Mouse (Mus musculus) megakaryocyte, embryonic 14.5 days (primary cell): ENCODE measurements at regions not wholly inside any gene's neighbourhood (a gene's known extent, or its start where the extent isn't known, plus 50 kb on each side); places are given as distances from the start of the nearest gene placed in this dataset.
A peak's percentile ranks its signal among the peaks of the same experiment; 100 is the strongest.

Experiments used
- H3K27me3 ChIP-seq: replicated peaks from 2 replicates; pipeline ENCODE3; 2012; ENCODE audit warnings: inconsistent platforms
- H3K36me3 ChIP-seq: replicated peaks from 2 replicates; pipeline ENCODE3; 2012; ENCODE audit warnings: low read length, inconsistent platforms, mixed read lengths
- H3K4me1 ChIP-seq: 2 replicates; pipeline ENCODE4 v1.6.1; 2012; ENCODE audit warnings: inconsistent platforms
- H3K4me3 ChIP-seq: replicated peaks from 2 replicates; pipeline ENCODE3; 2012; ENCODE audit warnings: moderate library complexity, mild to moderate bottlenecking, inconsistent platforms
- H3K9me3 ChIP-seq: 2 replicates; pipeline ENCODE4 v1.6.1; 2012; ENCODE audit warnings: inconsistent platforms
- FLI1 ChIP-seq: IDR thresholded peaks from 2 replicates; pipeline ENCODE4 v1.6.1; 2012; ENCODE audit warnings: low read length, inconsistent platforms, mixed read lengths
- GATA1 ChIP-seq: IDR thresholded peaks from 3 replicates; pipeline ENCODE4 v1.6.1; 2012; ENCODE audit warnings: mixed read lengths, low read length, inconsistent platforms, borderline replicate concordance

GRCm38 (mm10) chr1:92341846-92342540, 131.7 kb downstream of the Ndufa10 start:
- Histone ChIP-seq H3K27me3 (peaks cover 16% of the 10 kb centered on the region), H3K4me3 (no peak overlapping the region), H3K4me1 (no peaks in the 10 kb centered on the region), H3K36me3 (no peaks in the 10 kb centered on the region), H3K9me3 (peaks cover 29% of the 10 kb centered on the region)
- no peak for TF ChIP-seq GATA1
- no peak for TF ChIP-seq FLI1

GRCm38 (mm10) chr1:92340644-92341043, 133.0 kb downstream of the Ndufa10 start:
- peaks cover 29% of the 10 kb centered on the region for H3K9me3 ChIP-seq
- TF ChIP-seq GATA1 (no peak), FLI1 (no peak)
- H3K4me3 ChIP-seq: no peak overlapping the region
- H3K4me1 ChIP-seq: no peaks in the 10 kb centered on the region
- no peaks in the 10 kb centered on the region for H3K36me3 ChIP-seq
- peaks cover 11% of the 10 kb centered on the region for H3K27me3 ChIP-seq

GRCm38 (mm10) chr1:92338589-92338988, 135.1 kb downstream of the Ndufa10 start:
- TF ChIP-seq FLI1 (no peak), GATA1 (no peak)
- H3K27me3 ChIP-seq: peaks cover 2% of the 10 kb centered on the region
- no peaks in the 10 kb centered on the region for H3K4me1 ChIP-seq
- no peaks in the 10 kb centered on the region for H3K36me3 ChIP-seq
- no peak overlapping the region for H3K4me3 ChIP-seq
- peaks cover 37% of the 10 kb centered on the region for H3K9me3 ChIP-seq

GRCm38 (mm10) chr1:92337450-92337849, 136.2 kb downstream of the Ndufa10 start:
- no peaks in the 10 kb centered on the region for H3K36me3 ChIP-seq
- H3K27me3 ChIP-seq: peaks cover 5% of the 10 kb centered on the region

GRCm38 (mm10) chr1:92332248-92332584, 136.7 kb upstream of the Hdac4 start:
- Histone ChIP-seq H3K36me3 (no peaks in the 10 kb centered on the region), H3K27me3 (peaks cover 10% of the 10 kb centered on the region), H3K9me3 (peaks cover 16% of the 10 kb centered on the region), H3K4me1 (no peaks in the 10 kb centered on the region), H3K4me3 (no peak overlapping the region)
- no peak for TF ChIP-seq FLI1
- TF ChIP-seq GATA1: no peak

More at GRCm38 (mm10) chr1:92337450-92337849, 136.2 kb downstream of the Ndufa10 start:
- TF ChIP-seq GATA1 (no peak), FLI1 (no peak)
- Histone ChIP-seq H3K4me1 (no peaks in the 10 kb centered on the region), H3K4me3 (no peak overlapping the region), H3K9me3 (peaks cover 42% of the 10 kb centered on the region)

- peaks cover 16% of the 10 kb centered on the region for H3K9me3 ChIP-seq
- peaks cover 10% of the 10 kb centered on the region for H3K27me3 ChIP-seq
- no peak overlapping the region for H3K4me3 ChIP-seq
- no peaks in the 10 kb centered on the region for H3K4me1 ChIP-seq
- H3K36me3 ChIP-seq: no peaks in the 10 kb centered on the region
- TF ChIP-seq FLI1 (no peak), GATA1 (no peak)
Measured at GRCm38 (mm10) chr1:92331559-92332247, 136.2 kb upstream of the Hdac4 start.

- Histone ChIP-seq H3K4me1 (no peaks in the 10 kb centered on the region), H3K27me3 (peaks cover 15% of the 10 kb centered on the region), H3K9me3 (peaks cover 16% of the 10 kb centered on the region), H3K36me3 (no peaks in the 10 kb centered on the region), H3K4me3 (peak overlapping the region; percentile 17)
- TF ChIP-seq FLI1 (no peak), GATA1 (no peak)
Measured at GRCm38 (mm10) chr1:92330181-92330580, 134.7 kb upstream of the Hdac4 start.

GRCm38 (mm10) chr1:92329491-92329890, 134.0 kb upstream of the Hdac4 start:
- TF ChIP-seq GATA1 (no peak), FLI1 (no peak)
- H3K9me3 ChIP-seq: peaks cover 16% of the 10 kb centered on the region
- H3K4me3 ChIP-seq: no peak overlapping the region
- H3K36me3 ChIP-seq: no peaks in the 10 kb centered on the region
- no peaks in the 10 kb centered on the region for H3K4me1 ChIP-seq
- H3K27me3 ChIP-seq: peaks cover 16% of the 10 kb centered on the region

GRCm38 (mm10) chr1:92327141-92327540, 131.6 kb upstream of the Hdac4 start:
- Histone ChIP-seq H3K9me3 (no peaks in the 10 kb centered on the region), H3K36me3 (no peaks in the 10 kb centered on the region), H3K4me1 (no peaks in the 10 kb centered on the region), H3K4me3 (no peak overlapping the region), H3K27me3 (peaks cover 22% of the 10 kb centered on the region)
- TF ChIP-seq FLI1 (no peak), GATA1 (no peak)

GRCm38 (mm10) chr1:92325281-92325680, 129.8 kb upstream of the Hdac4 start:
- TF ChIP-seq GATA1: no peak
- TF ChIP-seq FLI1: no peak
- H3K4me1 ChIP-seq: no peaks in the 10 kb centered on the region
- no peaks in the 10 kb centered on the region for H3K36me3 ChIP-seq
- H3K9me3 ChIP-seq: no peaks in the 10 kb centered on the region
- H3K27me3 ChIP-seq: peaks cover 22% of the 10 kb centered on the region
- peak overlapping the region; percentile 2 for H3K4me3 ChIP-seq
